Mouse (Mus musculus) megakaryocyte progenitor cell, adult 5-6 weeks (primary cell): ENCODE measurements around the gene Ndufa8. TPM values are rescaled to one million over a fixed set of nuclear protein-coding genes. Genes with fewer than 3 reads are reported as not detected.

ENCODE experiments used
- ATAC-seq: replicated peaks from 2 replicates; pipeline ENCODE4 v1.8.0; 2016; ENCODE audit warnings: mild to moderate bottlenecking, moderate TSS enrichment, inconsistent platforms; ENCODE audit not compliant: poor library complexity
- total RNA-seq, 2 experiments: library from RNA; stranded (forward) in 1 of 2; stranded (reverse) in 1 of 2; fragments of 157-497, 149-512 nt in 1 of 2; fragments of 200-1000 nt in 1 of 2; gene quantifications; 2 replicates each; pipeline versions ENCODE4 v1.2.3 to v1.2.4; 2015 to 2017

The Ndufa8 gene
- total RNA-seq (2015) (85.0 and 100 TPM in 2 replicates), total RNA-seq (2017) (42.4 and 53.3 TPM in 2 replicates)

GRCm38 (mm10) chr2:36048748-36049566 is at the start of gene Ndufa8, which contains the start of gene Morn5:
Gene Ndufa8 (minus strand): TSS chr2:36049406.
Gene Morn5 (plus strand): TSS chr2:36049458.
- ATAC-seq = peak; percentile 93

GRCm38 (mm10) chr2:36098021-36098420 is 48.8 kb upstream of the Ndufa8 start:
- no peak for ATAC-seq

GRCm38 (mm10) chr2:36097129-36097815 is 48.1 kb upstream of the Ndufa8 start:
- no peak for ATAC-seq

GRCm38 (mm10) chr2:36093914-36094475 is 44.8 kb upstream of the Ndufa8 start:
- no peak for ATAC-seq

- ATAC-seq = no peak
Measured at GRCm38 (mm10) chr2:36093301-36093700, 44.1 kb upstream of the Ndufa8 start.

GRCm38 (mm10) chr2:36092748-36093147 is 43.5 kb upstream of the Ndufa8 start:
- no peak for ATAC-seq

GRCm38 (mm10) chr2:36090853-36091741 is 41.9 kb upstream of the Ndufa8 start:
- peak; percentile 81 for ATAC-seq

- no peak for ATAC-seq
Measured at GRCm38 (mm10) chr2:36089190-36089589, 40.0 kb upstream of the Ndufa8 start.

GRCm38 (mm10) chr2:36085041-36085440 is 35.8 kb upstream of the Ndufa8 start:
- no peak for ATAC-seq

- no peak for ATAC-seq
Measured at GRCm38 (mm10) chr2:36082802-36083580, 33.8 kb upstream of the Ndufa8 start.

- no peak for ATAC-seq
Measured at GRCm38 (mm10) chr2:36081446-36081845, 32.2 kb upstream of the Ndufa8 start.

- no peak for ATAC-seq
Measured at GRCm38 (mm10) chr2:36077160-36077761, 28.1 kb upstream of the Ndufa8 start.

GRCm38 (mm10) chr2:36075210-36075609 is 26.0 kb upstream of the Ndufa8 start:
- ATAC-seq = 0 out of 2 replicates have a peak, but pooled peaks have one; percentile 52

GRCm38 (mm10) chr2:36073781-36074180 is 24.6 kb upstream of the Ndufa8 start:
- 0 out of 2 replicates have a peak, but pooled peaks have one; percentile 17 for ATAC-seq

- ATAC-seq = no peak
Measured at GRCm38 (mm10) chr2:36071660-36072305, 22.6 kb upstream of the Ndufa8 start.

- ATAC-seq = no peak
Measured at GRCm38 (mm10) chr2:36067132-36067531, 17.9 kb upstream of the Ndufa8 start.

- no peak for ATAC-seq
Measured at GRCm38 (mm10) chr2:36061409-36061808, 12.2 kb upstream of the Ndufa8 start.

- no peak for ATAC-seq
Measured at GRCm38 (mm10) chr2:36056248-36056647, 7.0 kb upstream of the Ndufa8 start.

- no peak for ATAC-seq
Measured at GRCm38 (mm10) chr2:36053249-36053648, 4.0 kb upstream of the Ndufa8 start.
